Mouse (Mus musculus): Measurements from ENCODE around the gene Cyp27b1.

- no peak for TF ChIP-seq POLR2A (IDR thresholded peaks at IDR 0.05; ENCODE audit: borderline replicate concordance, insufficient read depth, low read length)
- TF ChIP-seq CTCF (IDR thresholded peaks at IDR 0.05; ENCODE audit: borderline replicate concordance, insufficient read depth, low read depth, low read length) = no peak
Measured at GRCm38 (mm10) chr10:127041274-127041766, 6.7 kb upstream of the Cyp27b1 start, which contains the start of the genes Mettl1 and Eef1akmt3.
